Comparison of ENCODE assay signal across 10 mouse cellular contexts in the genomic region with DNA sequence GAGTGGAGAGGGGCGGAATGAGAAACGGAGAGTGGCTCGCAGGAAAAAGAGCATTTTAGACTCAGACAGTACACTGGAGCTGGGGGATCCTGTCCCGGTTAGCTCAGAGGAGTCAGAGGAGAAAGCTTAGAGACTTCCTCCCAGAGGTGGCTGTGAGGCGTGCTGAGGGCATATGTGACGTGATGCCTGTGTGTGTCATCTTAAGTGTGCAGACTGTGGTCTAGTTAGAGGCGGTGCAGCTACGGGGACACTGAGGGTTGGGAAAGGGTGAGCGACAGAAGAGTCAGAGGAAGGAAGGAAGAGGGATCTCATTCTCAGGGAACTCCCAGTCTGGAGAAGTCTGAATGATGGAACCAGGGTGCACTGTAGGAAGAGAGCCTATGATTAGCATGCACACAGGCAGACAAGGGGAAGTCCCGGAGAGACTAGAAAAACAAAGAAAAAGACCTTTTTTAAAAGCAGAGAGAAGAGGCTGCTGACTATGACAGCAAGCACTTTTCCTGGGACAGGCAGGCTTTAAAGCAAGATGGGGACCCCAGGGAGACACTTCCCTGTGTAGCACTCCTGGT. TPM values are rescaled to one million over a fixed set of nuclear protein-coding genes. Genes with fewer than 3 reads are reported as not detected.
DNase-seq lines count a peak whose midpoint lies in the region; ATAC-seq lines count a peak whose summit lies in the region.
"Had no signal": no experiment of that assay in that cellular context is flagged by ENCODE, and none has a peak within 500 bp of the region (broad histone marks: within the 10 kb centered on the region; RNA-seq: fewer than 3 reads in every experiment).

No protein-coding gene starts in this region.

- 50% methylated on average over 10 of the region's 10 CpGs for WGBS in heart, embryonic 11.5 days (ENCODE audit: insufficient replicate concordance)
- 77% methylated on average over 10 of the region's 10 CpGs for WGBS in midbrain, embryonic 10.5 days
- WGBS in midbrain, embryonic 15.5 days = 74% methylated on average over 10 of the region's 10 CpGs
- 67% methylated on average over 10 of the region's 10 CpGs for WGBS in stomach, embryonic 16.5 days

- peaks cover 4% of the 10 kb centered on the region; the same call in 1 of the 2 replicates for H3K36me3 ChIP-seq in heart, embryonic 11.5 days (ENCODE audit: control insufficient read depth, insufficient read depth, low read length)
- H3K36me3 ChIP-seq in midbrain, embryonic 10.5 days = no peaks in the 10 kb centered on the region
- no peaks in the 10 kb centered on the region for H3K36me3 ChIP-seq in midbrain, embryonic 15.5 days (replicated peaks)
- H3K36me3 ChIP-seq in stomach, embryonic 16.5 days (ENCODE audit: control insufficient read depth, insufficient read depth, low read length) = no peaks in the 10 kb centered on the region

- no peak overlapping the region for H3K4me3 ChIP-seq in heart, embryonic 11.5 days (ENCODE audit: low read depth, low read length)
- H3K4me3 ChIP-seq in midbrain, embryonic 10.5 days = no peak overlapping the region
- H3K4me3 ChIP-seq in midbrain, embryonic 15.5 days = no peak overlapping the region
- H3K4me3 ChIP-seq in stomach, embryonic 16.5 days (replicated peaks; ENCODE audit: low read length) = no peak overlapping the region

- DNase-seq in heart, postnatal 4 days = no peak
- no peak for DNase-seq in midbrain, embryonic 10.5 days (ENCODE audit: low spot score)
- DNase-seq in gastrocnemius, postnatal 25 days = no peak
- no peak for DNase-seq in layer of hippocampus, postnatal 36 days
- DNase-seq: gastrocnemius, postnatal 10 days; kidney, adult 9 months had no signal

- peak overlapping the region; percentile 49 for H3K9ac ChIP-seq in heart, embryonic 11.5 days (ENCODE audit: low read depth, low read length)
- H3K9ac ChIP-seq in midbrain, embryonic 15.5 days = no peak overlapping the region
- H3K9ac ChIP-seq in stomach, embryonic 16.5 days (ENCODE audit: low read length) = no peak overlapping the region

- no peaks in the 10 kb centered on the region for H3K27me3 ChIP-seq in heart, embryonic 11.5 days (ENCODE audit: control insufficient read depth, insufficient read depth, low read length)
- H3K27me3 ChIP-seq in midbrain, embryonic 10.5 days (ENCODE audit: low read depth, poor library complexity, severe bottlenecking) = no peaks in the 10 kb centered on the region
- H3K27me3 ChIP-seq in midbrain, embryonic 15.5 days (replicated peaks) = no peaks in the 10 kb centered on the region
- no peaks in the 10 kb centered on the region for H3K27me3 ChIP-seq in stomach, embryonic 16.5 days (ENCODE audit: control insufficient read depth, insufficient read depth, low read length)

- H3K9me3 ChIP-seq in heart, embryonic 11.5 days (replicated peaks; ENCODE audit: control insufficient read depth, low read length) = no peaks in the 10 kb centered on the region
- no peaks in the 10 kb centered on the region for H3K9me3 ChIP-seq in midbrain, embryonic 10.5 days (replicated peaks)
- H3K9me3 ChIP-seq in midbrain, embryonic 15.5 days = no peaks in the 10 kb centered on the region
- no peaks in the 10 kb centered on the region for H3K9me3 ChIP-seq in stomach, embryonic 16.5 days (replicated peaks; ENCODE audit: control insufficient read depth, low read length)

- H3K4me1 ChIP-seq in heart, embryonic 11.5 days (ENCODE audit: control insufficient read depth, insufficient read depth, low read length) = peaks cover 36% of the 10 kb centered on the region
- peaks cover 30% of the 10 kb centered on the region for H3K4me1 ChIP-seq in midbrain, embryonic 10.5 days
- peaks cover 14% of the 10 kb centered on the region for H3K4me1 ChIP-seq in midbrain, embryonic 15.5 days
- peaks cover 12% of the 10 kb centered on the region for H3K4me1 ChIP-seq in stomach, embryonic 16.5 days (ENCODE audit: control insufficient read depth, insufficient read depth, low read length)

- no peak for ATAC-seq in heart, embryonic 11.5 days (replicated peaks; ENCODE audit: insufficient number of reproducible peaks, low FRiP score, low TSS enrichment)
- no peak for ATAC-seq in midbrain, embryonic 15.5 days (replicated peaks)
- peak; percentile 98 for ATAC-seq in inflammation-experienced regulatory T-cells, adult 6 months
- no peak for ATAC-seq in stomach, embryonic 16.5 days (ENCODE audit: insufficient read depth, low FRiP score)

- H3K27ac ChIP-seq in heart, embryonic 11.5 days (ENCODE audit: low read depth, low read length) = peak overlapping the region; percentile 78
- 0 out of 2 replicates have a peak overlapping the region, but pooled peaks have one; percentile 34 for H3K27ac ChIP-seq in midbrain, embryonic 10.5 days (replicated peaks)
- no peak overlapping the region for H3K27ac ChIP-seq in midbrain, embryonic 15.5 days
- H3K27ac ChIP-seq in stomach, embryonic 16.5 days (ENCODE audit: low read length) = 0 out of 2 replicates have a peak overlapping the region, but pooled peaks have one; percentile 9

- H3K4me2 ChIP-seq in heart, embryonic 11.5 days = no peak overlapping the region
- H3K4me2 ChIP-seq in midbrain, embryonic 15.5 days = no peak overlapping the region
- no peak overlapping the region for H3K4me2 ChIP-seq in stomach, embryonic 16.5 days (ENCODE audit: low read depth, low read length)

RNA-seq across cellular contexts. Expression of a gene that starts 28.9 kb away (rescaled TPM):
- polyA plus RNA-seq in heart, embryonic 11.5 days (2014; fragmentation: Nextera tagmentation; extraction: Ambion mirVana) = 26.1 and 35.6 TPM in 2 replicates
- total RNA-seq in heart, postnatal 4 days (2021) = 10 to 100 TPM; 32.4 to 37.4 TPM
- 3.0 and 5.7 TPM in 2 replicates for polyA plus RNA-seq in midbrain, embryonic 10.5 days (2016; fragmentation: Nextera tagmentation; extraction: Ambion mirVana)
- 11.3 and 11.6 TPM in 2 replicates for polyA plus RNA-seq in midbrain, embryonic 15.5 days (2015; fragmentation: Nextera tagmentation; extraction: Ambion mirVana)
- 10 to 100 TPM; 13.7 to 26.5 (median 16.2) TPM for polyA plus RNA-seq in inflammation-experienced regulatory T-cells, adult 6 months (2017; shearing (Covaris generic))
- 22.3 and 23.9 TPM in 2 replicates for polyA plus RNA-seq in stomach, embryonic 16.5 days (2015; fragmentation: Nextera tagmentation; extraction: Ambion mirVana)
- 10 to 100 TPM; 12.0 to 17.2 TPM for total RNA-seq in gastrocnemius, postnatal 25 days (2021)
- total RNA-seq in layer of hippocampus, postnatal 36 days (2021) = 10 to 100 TPM; 67.8 to 72.1 TPM
